Mouse (Mus musculus) CH12F3 (cell line): ENCODE measurements around the gene Rnf213.

Experiments
- in situ Hi-C: fragments of 300-500 bp; cut with MboI; formaldehyde crosslinking; loops from 2 replicates; pipeline ENCODE4 v1.14.3; 2020; ENCODE audit warnings: low sequenced_read_pairs

Rnf213 gene

GRCm38 (mm10) chr11:119434316-119434715, 41.4 kb downstream of the Rnf213 start:
- in situ Hi-C loops = no loop called here

GRCm38 (mm10) chr11:119435880-119436872, 43.3 kb downstream of the Rnf213 start:
- in situ Hi-C loops = no loop called here

- in situ Hi-C loops = no loop called here
Measured at GRCm38 (mm10) chr11:119438776-119439175, 45.9 kb downstream of the Rnf213 start.

GRCm38 (mm10) chr11:119442199-119442598, 49.3 kb downstream of the Rnf213 start:
- in situ Hi-C loops = no loop called here

- in situ Hi-C loops = no loop called here
Measured at GRCm38 (mm10) chr11:119443442-119443841, 50.5 kb downstream of the Rnf213 start.

GRCm38 (mm10) chr11:119456097-119456496, 63.2 kb downstream of the Rnf213 start:
- in situ Hi-C loops = no loop called here

- in situ Hi-C loops = no loop called here
Measured at GRCm38 (mm10) chr11:119477876-119478275, 85.0 kb downstream of the Rnf213 start.

- in situ Hi-C loops = no loop called here
Measured at GRCm38 (mm10) chr11:119490861-119491689, 98.2 kb downstream of the Rnf213 start, which contains the start of gene Endov. Gene Endov, plus strand, starts transcription at chr11:119491347.

- in situ Hi-C loops = no loop called here
Measured at GRCm38 (mm10) chr11:119491690-119492087, 98.8 kb downstream of the Rnf213 start.

GRCm38 (mm10) chr11:119492830-119493229, 99.9 kb downstream of the Rnf213 start:
- in situ Hi-C loops = no loop called here

- in situ Hi-C loops = no loop called here
Measured at GRCm38 (mm10) chr11:119493516-119493915, 100.6 kb downstream of the Rnf213 start.

GRCm38 (mm10) chr11:119496147-119496546, 103.2 kb downstream of the Rnf213 start:
- in situ Hi-C loops = no loop called here

- in situ Hi-C loops = no loop called here
Measured at GRCm38 (mm10) chr11:119497451-119497850, 104.6 kb downstream of the Rnf213 start.

GRCm38 (mm10) chr11:119499297-119499696, 106.4 kb downstream of the Rnf213 start:
- in situ Hi-C loops = no loop called here

- in situ Hi-C loops = loop anchor here (5.0 kb wide), 1 partner anchor 407 kb away; no protein-coding TSS in a partner anchor
Measured at GRCm38 (mm10) chr11:119500011-119500410, 107.1 kb downstream of the Rnf213 start.

- in situ Hi-C loops = loop anchor here (5.0 kb wide), 1 partner anchor 404 kb away; no protein-coding TSS in a partner anchor
Measured at GRCm38 (mm10) chr11:119503675-119504074, 110.8 kb downstream of the Rnf213 start.

- in situ Hi-C loops = no loop called here
Measured at GRCm38 (mm10) chr11:119506386-119506785, 113.5 kb downstream of the Rnf213 start.

- in situ Hi-C loops = no loop called here
Measured at GRCm38 (mm10) chr11:119507772-119508171, 114.9 kb downstream of the Rnf213 start.

- in situ Hi-C loops = no loop called here
Measured at GRCm38 (mm10) chr11:119509165-119509776, 116.4 kb downstream of the Rnf213 start.

- in situ Hi-C loops = no loop called here
Measured at GRCm38 (mm10) chr11:119513038-119513659, 120.2 kb downstream of the Rnf213 start.
